Mouse (Mus musculus): ENCODE data around the gene B3galt4. TPM values are rescaled to one million over a fixed set of nuclear protein-coding genes. Genes with fewer than 3 reads are reported as not detected.

The B3galt4 gene
- total and polyA plus RNA-seq, 3 experiments, result 2.2 to 2.9 TPM; not detected in 1

DNA sequence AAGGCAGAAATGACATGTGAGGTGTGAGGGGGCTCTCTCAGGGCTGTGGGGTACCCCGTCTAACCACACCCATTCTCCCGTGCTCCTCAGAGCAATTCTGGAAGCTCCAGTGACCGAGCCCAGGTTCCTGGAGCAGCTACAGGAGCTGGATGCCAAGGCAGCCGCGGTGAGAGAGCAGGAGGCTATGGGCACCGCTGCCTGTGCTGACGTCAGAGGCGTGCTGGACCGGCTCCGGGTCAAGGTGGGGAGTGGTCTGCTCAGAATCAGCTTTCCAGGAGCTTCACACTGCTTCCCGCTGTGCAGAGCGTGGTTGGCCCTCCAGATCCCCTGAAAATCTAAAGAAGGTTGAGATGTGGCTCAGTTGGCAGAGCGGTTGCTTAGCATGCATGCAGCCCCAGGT, 7.8 kb upstream of the B3galt4 start:
- Histone ChIP-seq H3K9me3 (replicated peaks; ENCODE audit: insufficient read depth, low read length) (no peaks in the 10 kb centered on the region), H3K4me1 (ENCODE audit: control insufficient read depth in 1 of 2, insufficient read depth in 2 of 2, low read length in 2 of 2) (no peaks in the 10 kb centered on the region), H3K36me3 (ENCODE audit: control insufficient read depth in 1 of 2, insufficient read depth in 2 of 2, low read length in 2 of 2) (peaks cover 4 to 5% of the 10 kb centered on the region in 2 experiments), H3K4me3 (ENCODE audit: control insufficient read depth in 1 of 2, insufficient read depth in 1 of 2, low read depth in 2 of 2, low read length in 2 of 2) (no peak overlapping the region), H3K9ac (ENCODE audit: control insufficient read depth, low read depth, low read length, poor library complexity, severe bottlenecking) (no peak overlapping the region), H3K79me2 (ENCODE audit: control insufficient read depth, insufficient read depth, low read length, poor library complexity) (peaks cover 23% of the 10 kb centered on the region), H3K27me3 (ENCODE audit: control insufficient read depth in 1 of 2, insufficient read depth in 2 of 2, low read length in 2 of 2) (no peaks in the 10 kb centered on the region), H3K27ac (ENCODE audit: control insufficient read depth, low read depth, low read length) (no peak overlapping the region)
- TF ChIP-seq TAL1 (IDR thresholded peaks at IDR 0.05; ENCODE audit: low read length), result no peak
- no peak for TF ChIP-seq USF2 (IDR thresholded peaks at IDR 0.05; ENCODE audit: borderline replicate concordance in 1 of 2, insufficient read depth in 1 of 2, low read depth in 1 of 2, low read length in 2 of 2)
- no peak for TF ChIP-seq MYB (IDR thresholded peaks at IDR 0.05; ENCODE audit: low read depth, low read length)
- TF ChIP-seq GATA1 (IDR thresholded peaks at IDR 0.05; ENCODE audit: low read depth, low read length), result no peak
- no peak for TF ChIP-seq POLR2AphosphoS2 (IDR thresholded peaks at IDR 0.05; ENCODE audit: low read length)
- TF ChIP-seq SIN3A (IDR thresholded peaks at IDR 0.05; ENCODE audit: low read length), result no peak
- TF ChIP-seq ZC3H11A (IDR thresholded peaks at IDR 0.05; ENCODE audit: low read depth, low read length), result no peak
- no peak for TF ChIP-seq UBTF (IDR thresholded peaks at IDR 0.05; ENCODE audit: borderline replicate concordance, insufficient read depth, low read depth, low read length)
- no peak for TF ChIP-seq ZMIZ1 (IDR thresholded peaks at IDR 0.05; ENCODE audit: low read depth, low read length)
- TF ChIP-seq TCF12 (IDR thresholded peaks at IDR 0.05; ENCODE audit: low read depth, low read length), result no peak
- no peak for TF ChIP-seq ZNF384 (IDR thresholded peaks at IDR 0.05; ENCODE audit: low read depth, low read length)
- no peak for TF ChIP-seq JUND (IDR thresholded peaks at IDR 0.05; ENCODE audit: low read depth, low read length)
- TF ChIP-seq HCFC1 (IDR thresholded peaks at IDR 0.05; ENCODE audit: low read depth, low read length), result no peak
- no peak for TF ChIP-seq RCOR1 (IDR thresholded peaks at IDR 0.05; ENCODE audit: low read depth, low read length)
- TF ChIP-seq RAD21 (IDR thresholded peaks at IDR 0.05; ENCODE audit: low read depth, low read length), result no peak
- no peak for TF ChIP-seq GABPA (IDR thresholded peaks at IDR 0.05; ENCODE audit: low read depth, low read length)
- no peak for TF ChIP-seq SMC3 (IDR thresholded peaks at IDR 0.05; ENCODE audit: low read depth, low read length)
- TF ChIP-seq CHD1 (IDR thresholded peaks at IDR 0.05; ENCODE audit: low read depth, low read length), result no peak
- TF ChIP-seq CTCF (IDR thresholded peaks at IDR 0.05 in 2 of 3, conservative IDR thresholded peaks at IDR 0.05 in 1 of 3; ENCODE audit: control insufficient read depth in 1 of 3, insufficient read depth in 1 of 3, low read depth in 2 of 3, low read length in 3 of 3, poor library complexity in 1 of 3, severe bottlenecking in 1 of 3), result no peak
- no peak for TF ChIP-seq E2F4 (IDR thresholded peaks at IDR 0.05; ENCODE audit: borderline replicate concordance, low read depth, low read length)
- DNase-seq (ENCODE audit: low read depth, low spot score), result no peak

DNA sequence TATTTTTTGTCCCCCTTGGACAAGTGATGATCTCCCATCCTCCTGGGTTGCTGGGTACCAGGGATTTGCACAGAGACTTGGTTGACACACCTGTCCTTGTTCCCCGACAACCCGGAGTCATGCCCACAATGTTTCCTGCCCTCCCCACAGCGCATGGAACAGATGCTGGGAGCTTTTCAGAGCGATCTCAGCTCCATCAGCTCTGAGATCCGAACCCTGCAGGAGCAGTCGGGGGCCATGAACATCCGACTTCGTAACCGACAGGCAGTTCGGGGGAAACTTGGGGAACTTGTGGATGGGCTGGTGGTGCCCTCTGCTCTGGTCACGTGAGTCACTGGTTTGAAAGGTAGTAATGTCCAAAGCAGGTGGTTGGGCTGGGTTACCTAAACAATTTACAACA, 7.2 kb upstream of the B3galt4 start:
- no peak overlapping the region for H3K4me3 ChIP-seq (ENCODE audit: control insufficient read depth in 1 of 2, insufficient read depth in 1 of 2, low read depth in 2 of 2, low read length in 2 of 2)
- no peak overlapping the region for H3K9ac ChIP-seq (ENCODE audit: control insufficient read depth, low read depth, low read length, poor library complexity, severe bottlenecking)
- no peaks in the 10 kb centered on the region for H3K9me3 ChIP-seq (replicated peaks; ENCODE audit: insufficient read depth, low read length)
- no peaks in the 10 kb centered on the region for H3K4me1 ChIP-seq (ENCODE audit: control insufficient read depth in 1 of 2, insufficient read depth in 2 of 2, low read length in 2 of 2)
- H3K27me3 ChIP-seq (ENCODE audit: control insufficient read depth in 1 of 2, insufficient read depth in 2 of 2, low read length in 2 of 2), result no peaks in the 10 kb centered on the region
- TF ChIP-seq ZKSCAN1 (IDR thresholded peaks at IDR 0.05; ENCODE audit: low read depth, low read length) (no peak), USF1 (IDR thresholded peaks at IDR 0.05; ENCODE audit: low read depth, low read length) (no peak), TAL1 (IDR thresholded peaks at IDR 0.05; ENCODE audit: low read length) (no peak), KAT2A (conservative IDR thresholded peaks at IDR 0.05; ENCODE audit: low read depth, low read length) (no peak), MXI1 (IDR thresholded peaks at IDR 0.05; ENCODE audit: low read depth, low read length) (no peak), POLR2A (IDR thresholded peaks at IDR 0.05; ENCODE audit: control insufficient read depth in 1 of 2, insufficient read depth in 1 of 2, low read depth in 1 of 2, low read length in 2 of 2, poor library complexity in 1 of 2) (no peak), JUND (IDR thresholded peaks at IDR 0.05; ENCODE audit: low read depth, low read length) (no peak), HCFC1 (IDR thresholded peaks at IDR 0.05; ENCODE audit: low read depth, low read length) (no peak), NRF1 (IDR thresholded peaks at IDR 0.05; ENCODE audit: insufficient read depth, low read depth, low read length, poor library complexity, severe bottlenecking) (no peak), CHD2 (IDR thresholded peaks at IDR 0.05; ENCODE audit: low read length) (no peak), BHLHE40 (IDR thresholded peaks at IDR 0.05; ENCODE audit: borderline replicate concordance, low read depth, low read length) (no peak), MYB (IDR thresholded peaks at IDR 0.05; ENCODE audit: low read depth, low read length) (no peak), SMC3 (IDR thresholded peaks at IDR 0.05; ENCODE audit: low read depth, low read length) (no peak), GATA1 (IDR thresholded peaks at IDR 0.05; ENCODE audit: low read depth, low read length) (no peak), TBP (IDR thresholded peaks at IDR 0.05; ENCODE audit: low read depth, low read length) (no peak), EP300 (IDR thresholded peaks at IDR 0.05; ENCODE audit: low read depth in 1 of 2, low read length in 2 of 2) (no peak), CHD1 (IDR thresholded peaks at IDR 0.05; ENCODE audit: low read depth, low read length) (no peak), MAFK (IDR thresholded peaks at IDR 0.05; ENCODE audit: borderline replicate concordance, low read depth, low read length) (no peak)
- peaks cover 5 to 6% of the 10 kb centered on the region in 2 experiments for H3K36me3 ChIP-seq (ENCODE audit: control insufficient read depth in 1 of 2, insufficient read depth in 2 of 2, low read length in 2 of 2)
- no peak for DNase-seq (ENCODE audit: low read depth, low spot score)
- H3K27ac ChIP-seq (ENCODE audit: control insufficient read depth, low read depth, low read length), result no peak overlapping the region
- peaks cover 29% of the 10 kb centered on the region for H3K79me2 ChIP-seq (ENCODE audit: control insufficient read depth, insufficient read depth, low read length, poor library complexity)
